Mouse (Mus musculus): Measurements from ENCODE around the gene Gm20388.

- TF ChIP-seq POLR2A (IDR thresholded peaks at IDR 0.05; ENCODE audit: borderline replicate concordance, insufficient read depth, low read length), result no peak
- no peak for TF ChIP-seq CTCF (IDR thresholded peaks at IDR 0.05; ENCODE audit: borderline replicate concordance, insufficient read depth, low read depth, low read length)
Measured at GRCm38 (mm10) chr8:124319316-124319652, 4408.6 kb downstream of the Gm20388 start.
